Mouse (Mus musculus) CH12.LX (cell line): ENCODE results near the gene Crybb2.

Experiments
- BHLHE40 ChIP-seq: IDR thresholded peaks from 2 replicates; pipeline ENCODE4 v1.6.1; 2011; ENCODE audit warnings: mild to moderate bottlenecking, low read depth, low read length, improper control_type of control experiment
- CHD2 ChIP-seq: IDR thresholded peaks from 2 replicates; pipeline ENCODE4 v1.6.1; 2011; ENCODE audit warnings: low read length, improper control_type of control experiment
- CTCF ChIP-seq, 2 experiments: IDR thresholded peaks in 1 of 2; conservative IDR thresholded peaks in 1 of 2; 2 replicates each; pipeline ENCODE4 v1.5.1; 2011 to 2012; ENCODE audit warnings: low read depth in 2 of 2, low read length in 2 of 2, improper control_type of control experiment in 1 of 2, inconsistent platforms in 1 of 2, mild to moderate bottlenecking in 1 of 2, moderate library complexity in 1 of 2
- ELF1 ChIP-seq: IDR thresholded peaks from 2 replicates; pipeline ENCODE4 v1.6.1; 2014; ENCODE audit warnings: low read depth, mild to moderate bottlenecking, inconsistent platforms, low read length, improper control_type of control experiment
- HCFC1 ChIP-seq: IDR thresholded peaks from 2 replicates; pipeline ENCODE4 v1.6.1; 2012; ENCODE audit warnings: low read depth, mild to moderate bottlenecking, inconsistent platforms, low read length, improper control_type of control experiment
- PAX5 ChIP-seq: IDR thresholded peaks from 2 replicates; pipeline ENCODE4 v1.6.1; 2012; ENCODE audit warnings: low read length, inconsistent platforms, mixed read lengths
- POLR2AphosphoS2 ChIP-seq: IDR thresholded peaks from 2 replicates; pipeline ENCODE4 v1.6.1; 2011; ENCODE audit warnings: low read depth, low read length, improper control_type of control experiment
- RAD21 ChIP-seq: IDR thresholded peaks from 2 replicates; pipeline ENCODE4 v1.6.1; 2011; ENCODE audit warnings: low read depth, mild to moderate bottlenecking, low read length, improper control_type of control experiment, moderate library complexity
- USF1 ChIP-seq: IDR thresholded peaks from 2 replicates; pipeline ENCODE4 v1.6.1; 2014; ENCODE audit warnings: low read depth, mild to moderate bottlenecking, inconsistent platforms, low read length, improper control_type of control experiment
- ZC3H11A ChIP-seq: IDR thresholded peaks from 2 replicates; pipeline ENCODE4 v1.6.1; 2012; ENCODE audit warnings: low read depth, mild to moderate bottlenecking, inconsistent platforms, low read length, improper control_type of control experiment
- ZMIZ1 ChIP-seq: IDR thresholded peaks from 2 replicates; pipeline ENCODE4 v1.6.1; 2012; ENCODE audit warnings: low read depth, mild to moderate bottlenecking, inconsistent platforms, low read length, improper control_type of control experiment

GRCm38 (mm10) chr5:113110929-113111328, 41.0 kb upstream of the Crybb2 start:
- TF ChIP-seq CTCF (conservative IDR thresholded peaks at IDR 0.05 in 1 of 2, IDR thresholded peaks at IDR 0.05 in 1 of 2; ENCODE audit: low read depth in 2 of 2, low read length in 2 of 2) (no peak), USF1 (no peak), POLR2AphosphoS2 (no peak), RAD21 (no peak), HCFC1 (no peak), ZC3H11A (no peak), ZMIZ1 (no peak), CHD2 (no peak), BHLHE40 (no peak), PAX5 (no peak), ELF1 (no peak)
